Mouse (Mus musculus): Measurements from ENCODE around the gene Pde4d. TPM values are rescaled to one million over a fixed set of nuclear protein-coding genes. Genes with fewer than 3 reads are reported as not detected.

Gene Pde4d
- polyA plus RNA-seq, 1 experiment from 2014 or later = 19.1 TPM

GRCm38 (mm10) chr13:109533838-109534523 lies 1084.2 kb downstream of the Pde4d start:
- Histone ChIP-seq H3K9ac (no peak overlapping the region), H3K36me3 (no peaks in the 10 kb centered on the region), H3K27ac (replicated peaks) (no peak overlapping the region), H3K4me3 (replicated peaks) (no peak overlapping the region), H3K4me2 (replicated peaks) (no peak overlapping the region), H3K9me3 (replicated peaks) (no peaks in the 10 kb centered on the region), H3K27me3 (no peaks in the 10 kb centered on the region), H3K4me1 (no peaks in the 10 kb centered on the region)
- ATAC-seq (ENCODE audit: insufficient number of reproducible peaks, low FRiP score, low TSS enrichment, low read depth) = no peak
- 42% methylated on average over 3 of the region's 3 CpGs for WGBS

DNA sequence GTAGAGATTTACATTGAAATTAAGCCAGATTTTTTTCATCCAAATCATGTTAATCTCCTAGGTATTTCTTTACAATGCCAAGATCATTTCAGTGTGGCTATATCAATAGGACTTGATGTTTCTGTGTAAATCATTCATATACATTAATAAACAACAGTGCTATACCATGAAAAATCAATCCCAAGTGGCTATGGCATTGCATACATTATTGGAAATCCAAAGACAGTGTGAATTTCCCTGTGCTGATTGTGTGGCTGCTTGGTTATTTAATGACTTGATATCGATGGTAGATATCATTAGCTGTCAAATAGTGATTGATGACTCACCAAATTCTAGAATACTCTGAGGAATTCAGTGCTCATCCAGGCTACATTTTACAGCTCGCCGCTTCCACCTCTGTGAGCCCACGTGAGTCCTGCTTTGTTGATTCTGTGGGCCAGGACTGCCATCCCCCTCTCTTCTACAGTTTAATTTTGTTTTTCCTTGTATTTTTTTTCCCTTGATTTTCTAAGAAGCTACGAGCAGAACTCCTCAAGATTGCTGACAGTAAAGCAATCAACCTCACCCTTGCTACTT lies 1085.0 kb downstream of the Pde4d start:
- WGBS = 68% methylated on average over 5 of the region's 5 CpGs
- H3K9me3 ChIP-seq (replicated peaks) = no peaks in the 10 kb centered on the region
- no peak overlapping the region for H3K9ac ChIP-seq
- no peaks in the 10 kb centered on the region for H3K4me1 ChIP-seq
- H3K27me3 ChIP-seq = no peaks in the 10 kb centered on the region
- H3K4me3 ChIP-seq (replicated peaks) = no peak overlapping the region
- H3K27ac ChIP-seq (replicated peaks) = no peak overlapping the region
- no peaks in the 10 kb centered on the region for H3K36me3 ChIP-seq
- no peak for ATAC-seq (ENCODE audit: insufficient number of reproducible peaks, low FRiP score, low TSS enrichment, low read depth)
- no peak overlapping the region for H3K4me2 ChIP-seq (replicated peaks)

GRCm38 (mm10) chr13:109536636-109537035 lies 1086.9 kb downstream of the Pde4d start:
- no peak overlapping the region for H3K9ac ChIP-seq
- no peaks in the 10 kb centered on the region for H3K9me3 ChIP-seq (replicated peaks)
- no peak overlapping the region for H3K4me2 ChIP-seq (replicated peaks)
- WGBS = 54% methylated on average over 4 of the region's 4 CpGs
- no peak for ATAC-seq (ENCODE audit: insufficient number of reproducible peaks, low FRiP score, low TSS enrichment, low read depth)
- no peaks in the 10 kb centered on the region for H3K27me3 ChIP-seq
- no peaks in the 10 kb centered on the region for H3K36me3 ChIP-seq
- H3K4me3 ChIP-seq (replicated peaks) = no peak overlapping the region
- H3K27ac ChIP-seq (replicated peaks) = no peak overlapping the region
- H3K4me1 ChIP-seq = no peaks in the 10 kb centered on the region

- H3K9ac ChIP-seq = no peak overlapping the region
- ATAC-seq (ENCODE audit: insufficient number of reproducible peaks, low FRiP score, low TSS enrichment, low read depth) = no peak
- no peaks in the 10 kb centered on the region for H3K36me3 ChIP-seq
- 48% methylated on average over 3 of the region's 3 CpGs for WGBS
- H3K4me3 ChIP-seq (replicated peaks) = no peak overlapping the region
- H3K4me1 ChIP-seq = no peaks in the 10 kb centered on the region
- no peaks in the 10 kb centered on the region for H3K27me3 ChIP-seq
- no peak overlapping the region for H3K27ac ChIP-seq (replicated peaks)
- H3K9me3 ChIP-seq (replicated peaks) = no peaks in the 10 kb centered on the region
- H3K4me2 ChIP-seq (replicated peaks) = no peak overlapping the region
Observed at GRCm38 (mm10) chr13:109539371-109539770, 1089.6 kb downstream of the Pde4d start.

DNA sequence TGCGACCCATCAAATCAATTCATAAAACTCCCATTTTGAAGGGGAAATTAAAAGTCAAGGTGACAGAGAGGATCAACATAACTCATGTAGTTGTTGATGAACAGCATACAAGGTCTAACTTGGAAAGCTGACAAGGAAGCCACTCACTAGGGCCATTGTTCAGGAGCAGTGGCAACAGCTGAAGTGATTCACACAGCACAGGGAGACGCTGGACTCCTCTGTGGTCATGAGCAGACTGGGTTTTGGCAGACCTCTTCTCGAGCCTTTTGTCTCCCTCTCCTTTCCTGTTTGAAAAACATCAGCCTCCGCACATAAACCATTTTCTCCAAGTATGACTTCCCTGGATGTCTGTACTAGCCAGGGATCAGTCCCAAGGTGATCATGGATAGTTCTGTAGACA lies 1094.9 kb downstream of the Pde4d start:
- no peak overlapping the region for H3K4me3 ChIP-seq (replicated peaks)
- no peak overlapping the region for H3K9ac ChIP-seq
- H3K36me3 ChIP-seq = no peaks in the 10 kb centered on the region
- no peaks in the 10 kb centered on the region for H3K27me3 ChIP-seq
- ATAC-seq (ENCODE audit: insufficient number of reproducible peaks, low FRiP score, low TSS enrichment, low read depth) = no peak
- WGBS = 84% methylated on average over 4 of the region's 4 CpGs
- H3K9me3 ChIP-seq (replicated peaks) = no peaks in the 10 kb centered on the region
- H3K4me2 ChIP-seq (replicated peaks) = no peak overlapping the region
- H3K27ac ChIP-seq (replicated peaks) = no peak overlapping the region
- no peaks in the 10 kb centered on the region for H3K4me1 ChIP-seq

- Histone ChIP-seq H3K4me3 (replicated peaks) (no peak overlapping the region), H3K4me2 (replicated peaks) (0 out of 2 replicates have a peak overlapping the region, but pooled peaks have one; percentile 15)
Observed at GRCm38 (mm10) chr13:109546337-109546736, 1096.6 kb downstream of the Pde4d start.

GRCm38 (mm10) chr13:109547006-109547587 lies 1097.3 kb downstream of the Pde4d start:
- Histone ChIP-seq H3K9me3 (replicated peaks) (no peaks in the 10 kb centered on the region), H3K27ac (replicated peaks) (no peak overlapping the region), H3K9ac (no peak overlapping the region), H3K4me1 (no peaks in the 10 kb centered on the region), H3K36me3 (no peaks in the 10 kb centered on the region), H3K4me3 (replicated peaks) (no peak overlapping the region), H3K27me3 (no peaks in the 10 kb centered on the region), H3K4me2 (replicated peaks) (no peak overlapping the region)
- 80% methylated on average over 10 of the region's 10 CpGs for WGBS
- no peak for ATAC-seq (ENCODE audit: insufficient number of reproducible peaks, low FRiP score, low TSS enrichment, low read depth)

More at GRCm38 (mm10) chr13:109546337-109546736, 1096.6 kb downstream of the Pde4d start:
- Histone ChIP-seq H3K36me3 (no peaks in the 10 kb centered on the region), H3K27me3 (no peaks in the 10 kb centered on the region), H3K27ac (replicated peaks) (no peak overlapping the region), H3K9me3 (replicated peaks) (no peaks in the 10 kb centered on the region), H3K9ac (no peak overlapping the region), H3K4me1 (no peaks in the 10 kb centered on the region)
- no peak for ATAC-seq (ENCODE audit: insufficient number of reproducible peaks, low FRiP score, low TSS enrichment, low read depth)
- WGBS = 64% methylated on average over 18 of the region's 18 CpGs

- Histone ChIP-seq H3K27ac (replicated peaks) (no peak overlapping the region), H3K4me1 (no peaks in the 10 kb centered on the region), H3K4me3 (replicated peaks) (no peak overlapping the region), H3K27me3 (no peaks in the 10 kb centered on the region), H3K36me3 (no peaks in the 10 kb centered on the region), H3K9me3 (replicated peaks) (no peaks in the 10 kb centered on the region), H3K9ac (no peak overlapping the region), H3K4me2 (replicated peaks) (no peak overlapping the region)
- ATAC-seq (ENCODE audit: insufficient number of reproducible peaks, low FRiP score, low TSS enrichment, low read depth) = no peak
- WGBS = 28% methylated on average over 6 of the region's 6 CpGs
Observed at GRCm38 (mm10) chr13:109547700-109548099, 1098.0 kb downstream of the Pde4d start.

- no peak overlapping the region for H3K4me3 ChIP-seq (replicated peaks)
- no peaks in the 10 kb centered on the region for H3K36me3 ChIP-seq
- 70% methylated on average over 5 of the region's 5 CpGs for WGBS
- no peak overlapping the region for H3K27ac ChIP-seq (replicated peaks)
- no peak overlapping the region for H3K9ac ChIP-seq
- no peak overlapping the region for H3K4me2 ChIP-seq (replicated peaks)
- no peaks in the 10 kb centered on the region for H3K27me3 ChIP-seq
- ATAC-seq (ENCODE audit: insufficient number of reproducible peaks, low FRiP score, low TSS enrichment, low read depth) = no peak
- H3K9me3 ChIP-seq (replicated peaks) = no peaks in the 10 kb centered on the region
- H3K4me1 ChIP-seq = no peaks in the 10 kb centered on the region
Observed at GRCm38 (mm10) chr13:109548263-109548662, 1098.5 kb downstream of the Pde4d start.

DNA sequence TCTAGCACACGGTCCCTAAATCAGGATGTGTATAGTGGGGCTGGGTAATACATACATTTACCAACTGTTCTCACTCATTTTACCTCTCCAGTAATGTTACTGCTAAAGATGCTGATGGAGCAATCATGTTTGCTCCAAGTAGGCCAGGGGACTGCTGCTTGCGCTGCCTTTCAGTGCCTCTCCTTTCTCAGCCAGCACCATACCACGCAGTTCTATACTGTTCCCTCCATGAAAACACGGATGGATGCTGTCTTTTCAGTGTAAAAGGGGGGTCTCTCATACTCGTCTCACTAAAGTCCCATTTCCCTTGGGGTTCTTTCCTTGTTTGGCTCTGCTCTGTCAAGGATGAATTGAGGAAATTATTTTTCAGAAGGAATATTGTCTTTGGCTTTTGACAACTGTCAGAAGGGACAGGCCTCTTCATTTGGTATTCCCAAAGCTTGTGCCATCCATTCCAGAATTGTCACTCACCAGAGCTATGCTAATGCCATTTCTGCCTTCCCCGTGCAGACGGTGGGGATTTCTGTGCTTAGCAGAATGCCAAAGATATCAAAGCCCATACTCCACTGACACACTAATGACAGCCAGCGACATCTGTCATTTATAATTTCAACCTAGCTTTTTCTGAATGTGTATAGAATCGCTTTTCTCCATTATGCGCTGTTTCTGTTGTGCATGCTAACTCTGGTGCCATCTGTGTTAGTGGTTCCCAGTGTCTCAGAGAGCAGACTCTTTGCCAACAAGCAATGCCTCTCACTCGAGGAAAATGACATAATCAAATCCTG lies 1099.2 kb downstream of the Pde4d start:
- no peak for ATAC-seq (ENCODE audit: insufficient number of reproducible peaks, low FRiP score, low TSS enrichment, low read depth)
- Histone ChIP-seq H3K4me2 (replicated peaks) (no peak overlapping the region), H3K4me3 (replicated peaks) (no peak overlapping the region), H3K36me3 (no peaks in the 10 kb centered on the region), H3K27me3 (no peaks in the 10 kb centered on the region), H3K9me3 (replicated peaks) (no peaks in the 10 kb centered on the region), H3K27ac (replicated peaks) (no peak overlapping the region), H3K9ac (no peak overlapping the region), H3K4me1 (no peaks in the 10 kb centered on the region)
- WGBS = 63% methylated on average over 11 of the region's 11 CpGs

- H3K27ac ChIP-seq (replicated peaks) = no peak overlapping the region
- no peaks in the 10 kb centered on the region for H3K27me3 ChIP-seq
- H3K36me3 ChIP-seq = no peaks in the 10 kb centered on the region
- H3K4me2 ChIP-seq (replicated peaks) = no peak overlapping the region
- no peak overlapping the region for H3K4me3 ChIP-seq (replicated peaks)
- no peaks in the 10 kb centered on the region for H3K4me1 ChIP-seq
- H3K9me3 ChIP-seq (replicated peaks) = no peaks in the 10 kb centered on the region
- ATAC-seq (ENCODE audit: insufficient number of reproducible peaks, low FRiP score, low TSS enrichment, low read depth) = no peak
- H3K9ac ChIP-seq = no peak overlapping the region
- WGBS = 63% methylated on average over 3 of the region's 3 CpGs
Observed at GRCm38 (mm10) chr13:109551836-109552235, 1102.1 kb downstream of the Pde4d start.

Data from embryonic facial prominence, embryonic 15.5 days (tissue).